26 mouse cellular contexts compared by ENCODE assay signal in the genomic region with DNA sequence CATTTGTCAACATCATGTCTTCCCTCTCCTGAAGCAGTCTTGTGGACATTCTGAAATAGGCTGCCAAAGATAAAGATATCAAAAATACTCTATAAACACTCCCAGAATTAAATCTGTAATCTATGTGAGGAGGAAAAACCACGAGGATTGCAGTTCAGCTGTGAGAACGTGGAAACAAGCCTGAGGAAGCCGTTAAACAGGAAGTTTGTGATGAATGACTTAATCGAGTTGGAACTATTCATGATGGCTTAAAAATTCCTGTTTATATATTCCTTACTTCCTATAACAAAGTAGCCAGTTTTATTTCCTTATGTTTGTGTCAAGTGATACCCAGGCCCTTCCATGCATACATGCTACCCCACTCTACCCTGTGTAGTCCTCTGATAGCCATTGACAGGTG.
DNase-seq lines count a peak whose midpoint lies in the region; ATAC-seq and TF ChIP-seq lines count a peak whose summit lies in the region.
"Had no signal": no experiment of that assay in that cellular context is flagged by ENCODE, and none has a peak within 500 bp of the region (broad histone marks: within the 10 kb centered on the region; RNA-seq: fewer than 3 reads in every experiment).

No protein-coding gene starts in this region.

- WGBS in heart, embryonic 12.5 days = 44% methylated on average over 4 of the region's 4 CpGs
- 48% methylated on average over 4 of the region's 4 CpGs for WGBS in heart, postnatal 0 days
- 77% methylated on average over 4 of the region's 4 CpGs for WGBS in liver, adult 2 months
- WGBS in liver, embryonic 12.5 days (ENCODE audit: insufficient replicate concordance) = 26% methylated on average over 4 of the region's 4 CpGs
- 31% methylated on average over 4 of the region's 4 CpGs for WGBS in lung, embryonic 16.5 days

- H3K36me3 ChIP-seq in heart, embryonic 12.5 days = no peaks in the 10 kb centered on the region
- no peaks in the 10 kb centered on the region for H3K36me3 ChIP-seq in heart, postnatal 0 days (replicated peaks; ENCODE audit: control insufficient read depth, insufficient read depth, low read length)
- H3K36me3 ChIP-seq in liver, adult 2 months (ENCODE audit: control insufficient read depth, insufficient read depth, low read length) = no peaks in the 10 kb centered on the region
- H3K36me3 ChIP-seq in liver, embryonic 12.5 days = no peaks in the 10 kb centered on the region
- H3K36me3 ChIP-seq in lung, embryonic 16.5 days (ENCODE audit: control insufficient read depth, insufficient read depth, low read length) = no peaks in the 10 kb centered on the region
- H3K36me3 ChIP-seq: embryonic facial prominence, embryonic 10.5 days; embryonic facial prominence, embryonic 13.5 days; forebrain, embryonic 12.5 days; forebrain, embryonic 15.5 days; heart, embryonic 10.5 days; hindbrain, embryonic 12.5 days; hindbrain, embryonic 15.5 days had no signal

- no peak for TF ChIP-seq EP300 in heart, postnatal 0 days (IDR thresholded peaks at IDR 0.05; ENCODE audit: low read depth)

- no peaks in the 10 kb centered on the region for H3K9me3 ChIP-seq in heart, embryonic 12.5 days (replicated peaks)
- no peaks in the 10 kb centered on the region for H3K9me3 ChIP-seq in heart, postnatal 0 days (replicated peaks; ENCODE audit: control insufficient read depth, low read length)
- no peaks in the 10 kb centered on the region for H3K9me3 ChIP-seq in liver, embryonic 12.5 days (replicated peaks)
- H3K9me3 ChIP-seq in lung, embryonic 16.5 days (ENCODE audit: control insufficient read depth, low read length) = no peaks in the 10 kb centered on the region
- H3K9me3 ChIP-seq: embryonic facial prominence, embryonic 10.5 days; embryonic facial prominence, embryonic 13.5 days; forebrain, embryonic 12.5 days; forebrain, embryonic 15.5 days; heart, embryonic 10.5 days; hindbrain, embryonic 12.5 days; hindbrain, embryonic 15.5 days had no signal

- intact Hi-C loops in heart, postnatal 25 days (cut with DNase I) = no loop called here

- TF ChIP-seq CTCF in heart, postnatal 0 days (IDR thresholded peaks at IDR 0.05; ENCODE audit: low read depth) = no peak
- no peak for TF ChIP-seq CTCF in liver, adult 2 months (IDR thresholded peaks at IDR 0.05; ENCODE audit: low read depth, low read length)

- DNase-seq in heart, postnatal 25 days (ENCODE audit: low spot score) = no peak
- peak; percentile 21 for DNase-seq in heart, postnatal 0 days (ENCODE audit: low spot score)
- DNase-seq in heart, adult 18-20 months = no peak
- DNase-seq in liver, adult 2 months (ENCODE audit: extremely low read depth, low read depth, low spot score) = no peak
- DNase-seq in lung, postnatal 10 days = no peak
- DNase-seq: adrenal gland, adult 8-10 months; adrenal gland, postnatal 25 days; cerebellum, adult 11-12 months; cerebellum, adult 8-10 months; cerebellum, postnatal 10 days; cerebellum, postnatal 36 days; embryo, embryonic 11 days; gastrocnemius, postnatal 25 days; heart, adult 2 months had no signal

- H3K79me2 ChIP-seq in liver, adult 2 months (ENCODE audit: control insufficient read depth, insufficient read depth, low read length) = peaks cover 41% of the 10 kb centered on the region; the same call in 1 of the 2 replicates

- H3K4me3 ChIP-seq in heart, embryonic 12.5 days = no peak overlapping the region
- no peak overlapping the region for H3K4me3 ChIP-seq in heart, postnatal 0 days (ENCODE audit: low read depth, low read length)
- no peak overlapping the region for H3K4me3 ChIP-seq in liver, adult 2 months (ENCODE audit: insufficient read depth, low read depth, low read length)
- no peak overlapping the region for H3K4me3 ChIP-seq in liver, embryonic 12.5 days
- H3K4me3 ChIP-seq in lung, embryonic 16.5 days (ENCODE audit: low read length) = no peak overlapping the region
- H3K4me3 ChIP-seq: embryonic facial prominence, embryonic 10.5 days; embryonic facial prominence, embryonic 13.5 days; erythroblast, embryonic 14.5 days; forebrain, embryonic 12.5 days; forebrain, embryonic 15.5 days; heart, adult 2 months; heart, embryonic 10.5 days; hindbrain, embryonic 12.5 days; hindbrain, embryonic 15.5 days had no signal

- TF ChIP-seq POLR2A in liver, adult 2 months (IDR thresholded peaks at IDR 0.05; ENCODE audit: extremely low read depth, insufficient read depth, low read length) = no peak

- peaks cover 44% of the 10 kb centered on the region for H3K4me1 ChIP-seq in heart, embryonic 12.5 days (replicated peaks)
- peaks cover 36% of the 10 kb centered on the region for H3K4me1 ChIP-seq in heart, postnatal 0 days (ENCODE audit: control insufficient read depth, insufficient read depth)
- H3K4me1 ChIP-seq in liver, adult 2 months (ENCODE audit: control insufficient read depth, insufficient read depth, low read length) = peaks cover 40% of the 10 kb centered on the region
- peaks cover 8% of the 10 kb centered on the region for H3K4me1 ChIP-seq in liver, embryonic 12.5 days
- peaks cover 29% of the 10 kb centered on the region for H3K4me1 ChIP-seq in lung, embryonic 16.5 days (replicated peaks; ENCODE audit: control insufficient read depth, insufficient read depth, low read length)

- H3K27ac ChIP-seq in heart, embryonic 12.5 days (ENCODE audit: poor library complexity, severe bottlenecking) = 0 out of 2 replicates have a peak overlapping the region, but pooled peaks have one; percentile 21
- no peak overlapping the region; the same call in 1 of the 2 replicates for H3K27ac ChIP-seq in heart, postnatal 0 days (ENCODE audit: low read depth)
- peak overlapping the region; percentile 32; the same call in 1 of the 2 replicates for H3K27ac ChIP-seq in liver, adult 2 months (replicated peaks; ENCODE audit: insufficient read depth, low read depth, low read length)
- no peak overlapping the region for H3K27ac ChIP-seq in liver, embryonic 12.5 days
- H3K27ac ChIP-seq in lung, embryonic 16.5 days (ENCODE audit: low read length) = no peak overlapping the region
- H3K27ac ChIP-seq: embryonic facial prominence, embryonic 10.5 days; embryonic facial prominence, embryonic 13.5 days; forebrain, embryonic 12.5 days; forebrain, embryonic 15.5 days; heart, adult 2 months; heart, embryonic 10.5 days; hindbrain, embryonic 12.5 days; hindbrain, embryonic 15.5 days had no signal

- ATAC-seq in heart, embryonic 12.5 days (ENCODE audit: insufficient number of reproducible peaks, low FRiP score) = no peak
- ATAC-seq in heart, postnatal 0 days (ENCODE audit: insufficient read depth, low read depth) = no peak
- ATAC-seq in liver, embryonic 12.5 days = no peak
- peak; percentile 27; the same call in 1 of the 2 replicates for ATAC-seq in lung, embryonic 16.5 days (ENCODE audit: low read depth)
- ATAC-seq: activated CD4-positive, CD25-positive, alpha-beta regulatory T cell, adult 4 months; forebrain, embryonic 15.5 days had no signal

- H3K4me2 ChIP-seq in heart, embryonic 12.5 days = no peak overlapping the region
- no peak overlapping the region for H3K4me2 ChIP-seq in heart, postnatal 0 days (ENCODE audit: low read depth, low read length)
- H3K4me2 ChIP-seq in liver, embryonic 12.5 days = no peak overlapping the region
- H3K4me2 ChIP-seq in lung, embryonic 16.5 days (ENCODE audit: low read depth, low read length) = no peak overlapping the region
- H3K4me2 ChIP-seq: embryonic facial prominence, embryonic 13.5 days; forebrain, embryonic 12.5 days; forebrain, embryonic 15.5 days; hindbrain, embryonic 12.5 days; hindbrain, embryonic 15.5 days had no signal

- no peaks in the 10 kb centered on the region for H3K27me3 ChIP-seq in heart, embryonic 12.5 days (replicated peaks)
- H3K27me3 ChIP-seq in heart, postnatal 0 days (ENCODE audit: control insufficient read depth, insufficient read depth, low read length) = no peaks in the 10 kb centered on the region
- no peaks in the 10 kb centered on the region for H3K27me3 ChIP-seq in liver, adult 2 months (ENCODE audit: control insufficient read depth, insufficient read depth, low read length)
- H3K27me3 ChIP-seq in liver, embryonic 12.5 days (replicated peaks) = no peaks in the 10 kb centered on the region
- H3K27me3 ChIP-seq in lung, embryonic 16.5 days (ENCODE audit: control insufficient read depth, insufficient read depth, low read depth, low read length) = no peaks in the 10 kb centered on the region
- H3K27me3 ChIP-seq: embryonic facial prominence, embryonic 13.5 days; forebrain, embryonic 12.5 days; forebrain, embryonic 15.5 days; hindbrain, embryonic 12.5 days; hindbrain, embryonic 15.5 days had no signal

- H3K9ac ChIP-seq in heart, embryonic 12.5 days = no peak overlapping the region
- H3K9ac ChIP-seq in heart, postnatal 0 days (replicated peaks; ENCODE audit: low read depth, low read length) = no peak overlapping the region
- H3K9ac ChIP-seq in liver, adult 2 months (ENCODE audit: low read depth, low read length) = no peak overlapping the region
- no peak overlapping the region for H3K9ac ChIP-seq in liver, embryonic 12.5 days
- H3K9ac ChIP-seq in lung, embryonic 16.5 days (ENCODE audit: low read length) = no peak overlapping the region
- H3K9ac ChIP-seq: embryonic facial prominence, embryonic 13.5 days; forebrain, embryonic 12.5 days; forebrain, embryonic 15.5 days; hindbrain, embryonic 12.5 days; hindbrain, embryonic 15.5 days had no signal

Comparison
In these comparisons a context has a peak if more than half of its experiments do, and no peak if none do; other contexts are left out.
1. H3K27ac ChIP-seq: peak in heart, embryonic 12.5 days (single experiment) and liver, adult 2 months (single experiment); none in heart, postnatal 0 days (single experiment), liver, embryonic 12.5 days (single experiment) and lung, embryonic 16.5 days (single experiment).